Mouse (Mus musculus) kidney, adult 2 months (tissue): ENCODE results near the gene Fibin.

Source experiments
- CTCF ChIP-seq: fragments of 200-500 bp; conservative IDR thresholded peaks from 2 replicates; pipeline ENCODE4 v1.5.1; 2011; ENCODE audit warnings: low read depth, mild to moderate bottlenecking, control low read depth, low read length, moderate library complexity, mixed read lengths; ENCODE audit not compliant: insufficient read depth, insufficient read length
- POLR2A ChIP-seq: fragments of 200-500 bp; IDR thresholded peaks from one replicate; pipeline ENCODE4 v1.6.1; 2011; ENCODE audit warnings: low read depth, low read length, control low read depth

DNA sequence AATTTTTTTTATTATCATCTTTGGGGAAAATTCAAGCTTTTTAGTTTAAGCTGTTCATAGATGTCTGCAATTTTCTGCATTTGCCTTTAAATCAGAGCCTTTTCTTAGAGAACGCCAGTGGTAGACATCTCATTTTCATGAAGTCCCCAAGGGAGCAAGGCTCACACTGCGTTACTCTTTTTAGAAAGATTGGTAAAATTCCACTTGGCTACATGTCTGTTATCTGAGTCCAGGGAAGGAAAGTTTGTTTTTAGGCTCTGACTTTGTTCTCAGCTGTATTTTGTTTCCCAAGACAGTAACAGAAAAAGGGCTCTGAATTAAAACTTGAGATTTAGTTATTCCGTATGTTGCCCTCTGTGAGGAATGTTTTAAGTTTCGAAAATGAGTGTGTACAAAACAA, 43.0 kb downstream of the Fibin start:
- TF ChIP-seq CTCF (no peak), POLR2A (no peak)
